Mouse (Mus musculus) cerebellum, adult (tissue): ENCODE results near the gene Slc22a23.

Source experiments
- ATAC-seq: cut with Nextera tagmentation; 2 replicates; pipeline ENCODE4 v1.9.2; 2017; ENCODE audit warnings: mild to moderate bottlenecking, moderate library complexity, mixed read lengths; ENCODE audit not compliant: insufficient number of reproducible peaks, low FRiP score, low TSS enrichment

The Slc22a23 gene

DNA sequence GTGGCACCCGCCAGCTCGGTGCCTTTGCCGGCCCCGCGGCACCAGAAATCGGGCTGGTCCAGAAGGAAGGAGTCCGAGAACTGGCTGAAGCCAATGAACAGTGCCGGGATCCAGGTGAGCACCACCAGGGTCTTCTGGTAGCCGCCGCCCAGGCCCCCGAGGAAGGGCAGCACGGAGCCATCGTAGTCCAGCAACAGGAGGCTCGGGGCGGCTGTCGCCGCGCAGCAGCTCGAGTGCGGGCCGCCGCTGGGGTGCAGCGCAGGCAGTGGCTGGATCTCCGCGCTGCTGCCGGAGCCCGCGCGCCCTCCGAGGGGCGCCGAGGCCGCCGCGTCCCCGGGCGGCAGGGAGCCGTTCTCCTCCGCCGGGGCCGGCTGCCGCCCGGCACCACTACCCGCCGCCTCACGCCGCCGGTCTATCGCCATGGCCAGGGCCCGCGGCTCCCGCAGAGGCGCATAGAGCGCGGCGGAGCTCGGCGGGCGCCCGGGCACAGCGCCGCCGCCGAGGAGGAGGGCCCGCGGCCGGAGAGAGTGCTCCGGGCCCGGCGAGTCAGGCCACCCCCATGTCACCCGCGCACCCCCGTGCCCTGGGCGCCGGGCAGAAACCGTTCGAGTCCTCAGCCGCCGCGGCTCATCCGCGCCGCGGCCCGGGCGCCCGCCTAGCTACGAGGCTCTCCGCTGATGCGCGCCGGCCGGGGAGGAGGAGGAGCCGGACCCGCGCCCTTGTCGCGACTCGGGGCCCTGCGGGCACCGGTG lies 430 bp downstream of the Slc22a23 start:
- ATAC-seq = peak; percentile 17

- ATAC-seq = peak; percentile 4; the same call in 1 of the 2 replicates
Measured at GRCm38 (mm10) chr13:34343719-34344375, 1.1 kb downstream of the Slc22a23 start.

DNA sequence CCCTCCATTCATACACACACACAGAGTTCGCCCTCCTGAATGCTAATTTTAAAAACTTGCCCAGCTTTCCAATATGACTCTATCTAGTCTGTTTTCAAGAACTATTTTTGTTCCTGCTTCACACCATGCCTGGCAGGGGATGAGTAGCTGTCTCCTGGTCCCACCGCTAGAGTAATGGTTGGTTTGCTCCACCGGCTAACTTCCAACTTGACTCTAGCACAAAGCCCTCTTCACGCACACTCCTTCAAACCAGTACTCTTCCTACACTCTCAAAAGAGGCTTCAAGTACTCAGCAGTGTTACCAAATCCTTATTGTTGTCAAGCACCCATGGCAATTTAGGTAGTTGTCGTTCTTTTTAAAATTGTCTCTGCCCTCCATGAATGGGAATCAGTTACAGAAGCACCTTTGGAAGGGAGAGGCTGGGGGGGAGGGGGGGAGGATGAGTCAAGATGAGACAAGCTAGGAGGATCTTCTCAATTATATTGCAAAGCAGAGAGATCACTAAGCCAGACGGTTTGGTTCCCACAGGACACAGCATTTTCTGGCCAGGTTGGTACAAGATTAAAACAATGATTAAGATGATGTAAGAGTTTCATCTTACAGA lies 2.6 kb downstream of the Slc22a23 start:
- ATAC-seq = no peak

- ATAC-seq = no peak
Measured at GRCm38 (mm10) chr13:34336895-34337294, 8.1 kb downstream of the Slc22a23 start.

- no peak for ATAC-seq
Measured at GRCm38 (mm10) chr13:34334847-34335246, 10.1 kb downstream of the Slc22a23 start.

DNA sequence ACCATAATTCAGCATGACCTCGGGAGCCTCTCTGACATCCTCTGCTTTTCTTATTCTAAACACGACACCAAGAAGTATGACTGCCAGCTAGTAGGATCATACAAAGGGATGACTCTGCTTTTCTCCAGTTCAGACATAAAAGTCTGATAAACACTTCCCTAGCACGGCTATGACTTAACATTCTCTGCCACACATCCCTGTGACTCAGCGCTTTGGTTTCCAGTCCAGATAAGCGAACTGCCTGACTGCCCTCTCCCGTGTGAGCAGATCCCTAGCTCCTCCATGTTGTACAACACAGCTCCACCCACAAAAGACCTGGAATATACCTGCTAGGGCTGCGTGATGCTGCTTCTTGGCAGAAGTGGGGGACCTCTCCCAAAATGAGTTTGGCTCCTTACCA lies 12.2 kb downstream of the Slc22a23 start:
- ATAC-seq = no peak

- no peak for ATAC-seq
Measured at GRCm38 (mm10) chr13:34331399-34332186, 13.4 kb downstream of the Slc22a23 start.

GRCm38 (mm10) chr13:34329589-34329988 lies 15.4 kb downstream of the Slc22a23 start:
- no peak for ATAC-seq

GRCm38 (mm10) chr13:34326992-34327391 lies 18.0 kb downstream of the Slc22a23 start:
- no peak for ATAC-seq

- ATAC-seq = no peak
Measured at GRCm38 (mm10) chr13:34323361-34323760, 21.6 kb downstream of the Slc22a23 start.

- 0 out of 2 replicates have a peak, but pooled peaks have one; percentile 12 for ATAC-seq
Measured at GRCm38 (mm10) chr13:34320482-34320881, 24.5 kb downstream of the Slc22a23 start.

GRCm38 (mm10) chr13:34317051-34317450 lies 27.9 kb downstream of the Slc22a23 start:
- ATAC-seq = no peak

- ATAC-seq = no peak
Measured at GRCm38 (mm10) chr13:34316511-34316910, 28.5 kb downstream of the Slc22a23 start.

DNA sequence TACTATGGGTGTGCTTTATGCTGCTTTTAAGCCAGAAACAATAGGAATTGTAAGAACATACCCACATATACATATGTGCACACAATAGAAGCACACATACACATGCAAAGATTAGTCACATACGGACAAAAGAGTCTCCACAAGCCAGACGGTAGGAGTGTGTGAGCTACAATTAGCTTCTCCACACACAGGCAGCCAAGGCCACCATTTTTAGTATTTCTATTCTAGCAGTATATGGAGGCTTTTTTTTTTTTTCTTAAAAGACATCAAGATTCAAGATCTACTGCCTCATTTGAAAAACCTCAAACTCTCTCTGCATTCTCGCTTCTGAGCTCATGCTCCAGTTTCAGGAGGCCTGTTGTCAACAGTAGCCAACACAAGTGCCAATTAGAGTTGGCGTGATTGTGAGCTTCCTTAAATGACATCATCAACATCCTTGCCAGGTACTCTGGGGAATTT lies 31.9 kb downstream of the Slc22a23 start:
- ATAC-seq = peak; percentile 46; the same call in 1 of the 2 replicates

- ATAC-seq = no peak
Measured at GRCm38 (mm10) chr13:34312346-34313002, 32.5 kb downstream of the Slc22a23 start.

DNA sequence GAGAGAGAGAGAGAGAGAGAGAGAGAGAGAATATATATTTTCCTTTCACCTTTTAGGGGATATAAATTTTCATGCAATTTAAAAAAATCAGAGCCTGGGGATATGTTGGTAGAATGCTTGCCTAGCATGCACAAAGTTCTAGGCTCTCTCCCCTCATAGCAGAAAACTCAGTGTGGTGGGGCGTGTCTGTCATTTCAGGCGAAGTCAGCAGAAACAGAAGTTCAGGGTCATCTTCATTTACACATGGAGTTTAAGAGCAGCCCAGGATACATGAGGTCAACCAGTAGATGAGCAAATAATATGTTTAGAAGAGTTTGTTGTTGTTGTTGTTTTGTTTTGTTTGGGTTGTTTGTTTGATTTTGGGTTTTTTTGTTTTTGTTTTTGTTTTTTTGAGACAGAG lies 33.4 kb downstream of the Slc22a23 start:
- ATAC-seq = no peak

DNA sequence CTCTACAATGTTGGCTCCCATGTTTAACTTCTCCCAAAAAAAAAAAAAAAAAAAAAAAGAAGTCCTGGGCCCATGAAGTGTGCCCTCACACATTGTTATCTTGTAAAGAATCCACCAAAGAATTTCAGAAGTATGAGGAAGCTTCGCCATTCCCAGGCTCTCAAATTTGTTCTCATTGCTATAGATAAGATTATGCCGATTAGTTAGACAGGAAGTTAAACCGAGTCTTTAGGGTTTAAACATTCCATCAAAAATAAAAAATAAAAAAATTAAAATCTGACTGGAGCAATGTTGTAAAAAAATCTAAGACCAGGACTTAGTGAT lies 36.4 kb downstream of the Slc22a23 start:
- ATAC-seq = no peak

GRCm38 (mm10) chr13:34307696-34308603 lies 37.0 kb downstream of the Slc22a23 start:
- ATAC-seq = no peak
